Mouse (Mus musculus): ENCODE data around the gene Tnrc6b. TPM values are rescaled to one million over a fixed set of nuclear protein-coding genes. Genes with fewer than 3 reads are reported as not detected.
A peak's percentile ranks its signal among the peaks of the same experiment; 100 is the strongest.

Gene Tnrc6b
- 42.3 to 110 TPM (median 48.2 TPM) in 3 replicates for total RNA-seq (2017)

GRCm38 (mm10) chr15:80710608-80711363 is at the start of gene Tnrc6b:
Gene Tnrc6b, plus strand, starts transcription at chr15:80711313.
- peak; percentile 97 for ATAC-seq (replicated peaks; ENCODE audit: insufficient number of reproducible peaks, low FRiP score, low TSS enrichment, poor library complexity, severe bottlenecking)

GRCm38 (mm10) chr15:80664444-80664843 is 46.7 kb upstream of the Tnrc6b start:
- no peak for ATAC-seq (replicated peaks; ENCODE audit: insufficient number of reproducible peaks, low FRiP score, low TSS enrichment, poor library complexity, severe bottlenecking)

- peak; percentile 64 for ATAC-seq (replicated peaks; ENCODE audit: insufficient number of reproducible peaks, low FRiP score, low TSS enrichment, poor library complexity, severe bottlenecking)
Measured at GRCm38 (mm10) chr15:80671295-80672252, 39.5 kb upstream of the Tnrc6b start, which contains the start of gene Fam83f. Gene Fam83f, plus strand, starts transcription at chr15:80671847.

- ATAC-seq (replicated peaks; ENCODE audit: insufficient number of reproducible peaks, low FRiP score, low TSS enrichment, poor library complexity, severe bottlenecking): no peak
Measured at GRCm38 (mm10) chr15:80672810-80673209, 38.3 kb upstream of the Tnrc6b start.

GRCm38 (mm10) chr15:80673337-80674095 is 37.6 kb upstream of the Tnrc6b start:
- peak; percentile 64 for ATAC-seq (replicated peaks; ENCODE audit: insufficient number of reproducible peaks, low FRiP score, low TSS enrichment, poor library complexity, severe bottlenecking)

- ATAC-seq (replicated peaks; ENCODE audit: insufficient number of reproducible peaks, low FRiP score, low TSS enrichment, poor library complexity, severe bottlenecking): no peak
Measured at GRCm38 (mm10) chr15:80674700-80675099, 36.4 kb upstream of the Tnrc6b start.

GRCm38 (mm10) chr15:80679515-80680215 is 31.4 kb upstream of the Tnrc6b start:
- no peak for ATAC-seq (replicated peaks; ENCODE audit: insufficient number of reproducible peaks, low FRiP score, low TSS enrichment, poor library complexity, severe bottlenecking)

- ATAC-seq (replicated peaks; ENCODE audit: insufficient number of reproducible peaks, low FRiP score, low TSS enrichment, poor library complexity, severe bottlenecking): no peak
Measured at GRCm38 (mm10) chr15:80680347-80681030, 30.6 kb upstream of the Tnrc6b start.

- ATAC-seq (replicated peaks; ENCODE audit: insufficient number of reproducible peaks, low FRiP score, low TSS enrichment, poor library complexity, severe bottlenecking): peak; percentile 46; the same call in 1 of the 2 replicates
Measured at GRCm38 (mm10) chr15:80681466-80681881, 29.6 kb upstream of the Tnrc6b start.

GRCm38 (mm10) chr15:80682343-80682742 is 28.8 kb upstream of the Tnrc6b start:
- ATAC-seq (replicated peaks; ENCODE audit: insufficient number of reproducible peaks, low FRiP score, low TSS enrichment, poor library complexity, severe bottlenecking): no peak

- ATAC-seq (replicated peaks; ENCODE audit: insufficient number of reproducible peaks, low FRiP score, low TSS enrichment, poor library complexity, severe bottlenecking): no peak
Measured at GRCm38 (mm10) chr15:80683151-80683550, 28.0 kb upstream of the Tnrc6b start.

- no peak for ATAC-seq (replicated peaks; ENCODE audit: insufficient number of reproducible peaks, low FRiP score, low TSS enrichment, poor library complexity, severe bottlenecking)
Measured at GRCm38 (mm10) chr15:80683990-80684389, 27.1 kb upstream of the Tnrc6b start.

- no peak for ATAC-seq (replicated peaks; ENCODE audit: insufficient number of reproducible peaks, low FRiP score, low TSS enrichment, poor library complexity, severe bottlenecking)
Measured at GRCm38 (mm10) chr15:80684786-80685602, 26.1 kb upstream of the Tnrc6b start.

GRCm38 (mm10) chr15:80685603-80685895 is 25.6 kb upstream of the Tnrc6b start:
- no peak for ATAC-seq (replicated peaks; ENCODE audit: insufficient number of reproducible peaks, low FRiP score, low TSS enrichment, poor library complexity, severe bottlenecking)

GRCm38 (mm10) chr15:80688536-80688935 is 22.6 kb upstream of the Tnrc6b start:
- no peak for ATAC-seq (replicated peaks; ENCODE audit: insufficient number of reproducible peaks, low FRiP score, low TSS enrichment, poor library complexity, severe bottlenecking)

GRCm38 (mm10) chr15:80693492-80693891 is 17.6 kb upstream of the Tnrc6b start:
- no peak for ATAC-seq (replicated peaks; ENCODE audit: insufficient number of reproducible peaks, low FRiP score, low TSS enrichment, poor library complexity, severe bottlenecking)
